Mouse (Mus musculus) heart, postnatal 0 days (tissue): ENCODE measurements around the gene Miga1.

Source experiments
- CTCF ChIP-seq: IDR thresholded peaks from 2 replicates; pipeline ENCODE4 v1.5.1; 2016; ENCODE audit warnings: antibody characterized with exemption, control low read depth, low read depth
- EP300 ChIP-seq: IDR thresholded peaks from 2 replicates; pipeline ENCODE4 v1.6.1; 2016; ENCODE audit warnings: antibody characterized with exemption, low read depth

DNA sequence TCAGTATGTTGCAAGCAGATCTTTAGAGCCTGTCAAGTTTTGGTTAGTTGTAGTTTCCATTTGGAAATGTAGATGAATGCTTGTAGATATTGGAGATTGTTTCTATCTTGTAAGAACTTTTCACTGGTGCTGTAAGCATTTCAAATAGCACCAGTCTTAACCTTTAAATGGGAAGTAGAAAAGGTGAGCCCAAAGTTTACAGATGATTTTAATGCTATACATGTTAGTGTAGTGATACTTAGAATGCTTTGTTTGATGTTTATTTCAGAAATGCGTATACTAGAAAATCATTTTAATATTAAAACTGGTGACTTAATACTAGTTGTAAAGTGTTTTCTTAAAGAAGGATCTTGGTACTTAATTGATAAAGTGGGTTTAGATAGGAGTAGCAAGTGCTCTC is 104.4 kb downstream of the Miga1 start:
- TF ChIP-seq CTCF (no peak), EP300 (no peak)
